Mouse (Mus musculus): ENCODE measurements around the gene Lrrc38.
"Not testable (repeated sequence)": the region's sequence is repeated elsewhere in the genome, so short reads cannot be mapped to it uniquely, and the experiment has no call there.

Lrrc38 gene

DNA sequence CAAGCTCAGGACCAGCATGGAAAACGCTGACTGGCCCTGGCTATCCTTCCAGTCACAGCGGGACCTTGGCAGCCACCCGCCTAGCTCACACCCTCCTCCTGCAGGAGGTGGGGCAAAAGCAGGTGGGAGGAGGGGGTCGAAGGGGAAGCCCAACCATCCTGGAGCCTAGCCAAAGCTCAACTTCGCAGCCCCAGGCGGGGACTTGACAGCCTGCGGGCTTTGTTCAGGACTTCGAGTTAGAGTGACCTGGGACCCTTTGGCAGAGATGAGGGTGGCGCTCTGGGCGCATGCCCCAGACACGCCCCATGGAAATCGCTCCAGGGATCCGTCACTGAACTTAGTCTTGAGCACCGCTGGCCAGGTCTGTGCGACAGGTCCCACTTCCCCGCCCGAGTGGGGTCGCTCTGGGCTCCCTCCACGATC, at the start of gene Lrrc38:
Gene Lrrc38 (plus strand): TSS at position 274 of the 423 bp plus-strand sequence.
- no peak for DNase-seq (ENCODE audit: low spot score)

DNA sequence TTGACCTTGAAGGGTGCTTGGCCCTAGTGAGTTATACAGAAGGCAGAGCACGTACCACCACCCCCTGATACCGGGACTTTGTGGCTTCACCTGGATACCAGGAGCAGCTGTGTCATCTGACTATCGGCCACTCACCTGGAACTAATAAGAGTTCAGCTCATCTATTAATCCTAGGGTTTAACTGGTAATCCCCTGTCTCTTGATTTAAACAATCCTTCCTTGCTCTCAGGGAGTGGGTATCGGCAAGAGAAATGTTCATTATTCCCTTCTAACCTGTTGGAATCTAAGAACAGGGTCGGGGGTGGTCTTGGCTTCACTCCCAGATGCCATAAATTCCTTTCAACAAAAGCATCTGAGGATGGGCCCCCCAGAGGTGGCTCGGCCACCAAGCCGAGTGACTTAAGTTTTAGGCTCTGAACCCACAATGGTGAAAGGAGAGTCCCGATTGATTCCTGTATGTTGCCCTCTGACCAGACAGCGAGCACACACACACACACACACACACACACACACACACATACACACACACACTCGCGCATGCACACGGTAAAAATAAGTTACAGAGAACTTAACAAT, 49.4 kb upstream of the Lrrc38 start:
- DNase-seq (ENCODE audit: low spot score) = no peak

DNA sequence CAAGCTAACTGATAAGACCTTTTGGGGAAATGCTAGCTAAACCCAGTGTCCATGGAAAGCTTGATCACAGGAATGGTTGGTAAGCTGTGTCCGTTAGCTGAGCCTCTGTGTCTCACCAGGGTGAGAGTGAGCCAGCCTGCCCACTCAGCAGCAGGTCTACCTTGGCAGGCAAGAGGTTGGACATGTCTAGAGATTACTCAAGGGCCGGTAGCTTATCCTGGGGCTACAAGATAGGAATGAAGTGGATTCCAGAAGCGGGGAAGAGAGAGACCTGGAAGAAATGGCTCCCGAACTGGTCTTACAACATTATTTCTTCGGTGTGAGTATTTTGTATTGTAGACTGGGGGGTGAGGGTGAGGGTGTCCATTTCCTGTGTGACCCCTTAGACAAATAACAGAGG, 48.5 kb upstream of the Lrrc38 start:
- no peak for DNase-seq (ENCODE audit: low spot score)

DNA sequence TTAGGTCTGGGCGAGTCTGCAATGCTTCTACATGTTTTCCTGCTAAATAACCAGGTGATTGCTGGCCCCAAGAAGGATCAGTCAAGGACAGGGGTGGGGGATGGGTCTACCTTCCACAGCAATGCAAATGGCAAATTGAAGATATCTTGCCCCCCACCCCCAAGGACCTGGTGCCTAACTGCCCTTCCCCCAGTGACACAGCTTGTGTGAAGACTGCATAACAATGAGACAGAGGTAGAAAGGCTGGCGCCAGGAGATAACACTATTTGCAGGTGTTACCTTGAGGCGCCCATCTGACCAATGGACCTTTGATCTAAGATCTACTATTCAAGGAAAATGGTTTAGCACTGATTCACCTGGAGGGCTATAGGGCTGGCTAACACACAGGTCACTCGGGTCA, 47.7 kb upstream of the Lrrc38 start:
- DNase-seq (ENCODE audit: low spot score) = no peak

DNA sequence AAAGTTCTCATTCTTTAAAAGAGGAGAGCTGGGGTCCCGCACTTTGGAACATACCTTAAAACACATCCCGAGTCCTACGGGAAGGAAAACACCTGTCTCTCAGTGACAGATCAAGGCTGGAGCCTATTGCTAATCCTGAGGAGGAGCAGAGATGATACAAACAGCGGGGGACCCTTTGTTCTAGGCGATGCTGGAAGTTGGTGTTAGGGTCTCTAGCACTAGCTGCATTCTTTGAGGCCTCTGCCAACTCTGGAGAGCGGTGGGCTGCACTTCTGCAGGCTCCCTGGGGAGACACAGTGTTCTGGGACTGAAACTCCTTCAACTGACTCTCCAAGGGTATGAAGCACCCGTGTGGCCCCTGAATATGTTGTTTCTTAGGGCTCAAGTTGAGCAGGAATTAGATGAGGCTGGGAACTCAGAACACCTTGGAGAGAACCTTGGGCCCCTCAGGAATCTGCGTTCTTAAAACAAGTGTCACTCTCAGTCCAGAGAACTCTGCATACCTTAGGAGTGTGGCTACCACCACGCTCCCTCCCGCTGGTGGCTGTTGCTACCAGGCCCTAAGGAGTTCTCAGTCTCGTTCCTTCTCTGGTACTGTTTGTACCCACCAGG, 47.2 kb upstream of the Lrrc38 start:
- DNase-seq (ENCODE audit: low spot score) = no peak

DNA sequence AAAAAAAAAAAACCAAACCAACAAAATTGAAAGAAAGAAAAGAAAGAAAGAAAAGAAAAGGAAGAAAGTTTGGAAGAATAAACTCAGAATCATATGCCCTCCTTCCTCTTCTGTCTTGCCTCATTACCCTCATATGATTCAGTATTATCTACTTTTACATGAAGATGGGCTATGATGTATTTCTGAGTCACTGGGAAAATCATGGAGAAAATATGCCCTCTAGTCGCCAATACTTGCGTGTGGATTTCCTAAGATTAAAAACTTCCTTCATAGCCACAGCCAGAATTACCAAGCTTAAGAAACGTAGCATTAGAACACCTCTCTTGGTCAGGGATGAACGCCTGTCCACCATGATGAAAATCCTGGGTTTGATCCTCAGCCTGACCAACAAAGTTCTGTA, 44.5 kb upstream of the Lrrc38 start:
- DNase-seq (ENCODE audit: low spot score) = no peak

DNA sequence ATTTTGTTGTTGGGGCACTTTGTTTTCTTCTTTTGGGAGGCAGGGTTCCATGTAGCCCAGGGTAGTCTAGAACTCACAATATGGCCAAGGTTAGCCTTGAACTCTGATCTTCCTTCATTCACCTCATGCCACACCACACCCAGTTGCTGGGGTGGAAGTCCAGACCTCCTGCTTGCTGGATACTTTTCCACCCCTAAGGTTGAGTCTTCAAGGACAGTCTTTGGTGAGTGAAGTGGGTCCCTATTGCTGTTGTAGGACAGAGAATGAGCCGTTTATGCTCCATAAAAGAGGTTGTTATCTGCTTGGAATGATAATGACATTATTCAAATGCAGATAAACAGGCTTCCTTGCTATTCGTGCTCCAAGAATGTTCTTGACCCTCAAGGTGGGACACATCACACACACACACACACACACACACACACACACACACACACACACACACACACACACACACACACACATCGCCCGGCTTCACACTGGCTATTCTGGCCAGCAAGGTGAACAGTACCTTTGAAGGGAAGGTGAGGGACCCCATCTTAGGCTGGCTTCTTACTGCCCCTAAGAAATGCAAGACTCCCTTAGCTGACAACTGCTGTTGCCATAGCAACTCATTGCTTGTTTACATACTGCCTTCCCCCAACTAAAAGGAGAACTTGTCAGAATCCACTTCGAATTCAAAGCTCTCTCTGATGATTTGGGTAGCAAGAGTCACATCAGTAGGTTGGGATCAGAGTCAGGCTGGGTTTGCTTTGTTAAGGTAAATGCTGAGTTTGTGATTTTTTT, 43.4 kb upstream of the Lrrc38 start:
- no peak for DNase-seq (ENCODE audit: low spot score)

DNA sequence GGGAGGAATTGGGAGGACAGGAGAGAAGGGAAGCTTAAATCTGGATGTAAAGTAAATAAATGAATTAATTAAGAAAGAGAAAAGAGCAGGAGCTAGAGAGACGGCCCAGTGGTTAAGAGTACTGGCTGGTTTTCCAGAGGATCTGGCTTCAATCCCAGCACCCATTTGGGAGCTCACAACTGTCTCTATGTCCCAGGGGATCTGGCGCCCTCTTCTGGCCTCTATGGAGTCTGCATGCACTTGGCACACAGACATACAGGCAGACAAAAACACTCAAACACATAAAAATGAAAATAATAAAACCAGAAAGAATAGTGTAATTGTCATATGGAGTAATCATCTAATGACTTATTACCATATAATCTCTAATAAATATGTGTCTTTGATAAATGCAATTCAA, 38.2 kb upstream of the Lrrc38 start:
- no peak for DNase-seq (ENCODE audit: low spot score)

DNA sequence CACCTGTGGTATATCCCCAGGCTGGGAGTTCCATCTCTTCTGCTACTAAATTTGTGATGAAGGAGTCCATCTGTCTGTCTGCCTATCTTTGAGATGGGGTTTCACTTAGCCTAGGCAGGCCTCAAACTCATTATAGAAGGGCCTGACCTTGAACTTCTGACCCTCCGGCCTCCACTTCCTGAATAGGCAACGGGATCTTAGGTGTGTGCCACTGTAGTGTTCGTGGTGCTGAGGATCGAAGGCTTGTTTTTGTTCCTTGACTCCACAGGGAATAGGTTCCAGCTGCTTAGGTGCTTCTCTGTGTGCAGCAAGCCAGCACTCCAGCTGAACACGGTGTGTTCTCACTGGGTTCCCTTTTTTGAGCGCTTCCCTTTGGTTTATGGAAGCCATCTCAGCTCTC, 36.3 kb upstream of the Lrrc38 start:
- no peak for DNase-seq (ENCODE audit: low spot score)

DNA sequence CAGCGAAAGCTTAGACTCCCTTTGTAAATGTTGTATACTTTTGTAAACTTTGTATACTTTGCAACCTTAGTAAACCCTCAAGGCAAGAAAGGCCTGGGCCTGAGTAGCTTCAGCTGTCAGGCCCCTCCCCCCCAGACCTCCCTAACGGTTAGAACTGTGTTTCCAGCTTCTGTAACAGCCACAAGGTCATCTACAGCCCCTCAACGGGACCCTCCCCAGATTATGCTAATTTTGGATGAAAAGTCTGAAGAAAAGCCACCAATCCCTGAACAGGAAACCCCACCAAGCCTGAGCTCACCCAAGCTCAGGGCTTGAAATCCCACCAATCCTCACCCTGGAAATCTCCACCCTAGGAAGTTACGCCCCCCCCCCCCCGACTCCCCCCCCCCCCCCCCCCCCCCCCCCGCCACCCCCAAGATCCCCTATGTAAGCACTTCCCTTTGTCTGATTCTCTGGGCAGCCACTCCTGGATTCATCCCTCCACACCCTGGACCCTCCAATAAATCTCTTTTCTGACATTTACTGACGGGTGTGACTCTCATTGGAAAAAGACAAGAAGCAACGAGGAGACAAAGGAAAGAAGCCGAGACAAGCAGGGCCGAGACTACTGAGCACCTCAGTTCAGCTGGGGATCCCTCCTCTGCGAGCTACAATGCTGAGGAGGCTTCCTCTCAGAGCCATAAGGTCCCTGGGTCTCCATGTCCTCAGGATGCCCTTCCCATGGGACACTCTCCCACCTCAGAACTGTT, 25.2 kb upstream of the Lrrc38 start:
- DNase-seq (ENCODE audit: low spot score) = no peak

DNA sequence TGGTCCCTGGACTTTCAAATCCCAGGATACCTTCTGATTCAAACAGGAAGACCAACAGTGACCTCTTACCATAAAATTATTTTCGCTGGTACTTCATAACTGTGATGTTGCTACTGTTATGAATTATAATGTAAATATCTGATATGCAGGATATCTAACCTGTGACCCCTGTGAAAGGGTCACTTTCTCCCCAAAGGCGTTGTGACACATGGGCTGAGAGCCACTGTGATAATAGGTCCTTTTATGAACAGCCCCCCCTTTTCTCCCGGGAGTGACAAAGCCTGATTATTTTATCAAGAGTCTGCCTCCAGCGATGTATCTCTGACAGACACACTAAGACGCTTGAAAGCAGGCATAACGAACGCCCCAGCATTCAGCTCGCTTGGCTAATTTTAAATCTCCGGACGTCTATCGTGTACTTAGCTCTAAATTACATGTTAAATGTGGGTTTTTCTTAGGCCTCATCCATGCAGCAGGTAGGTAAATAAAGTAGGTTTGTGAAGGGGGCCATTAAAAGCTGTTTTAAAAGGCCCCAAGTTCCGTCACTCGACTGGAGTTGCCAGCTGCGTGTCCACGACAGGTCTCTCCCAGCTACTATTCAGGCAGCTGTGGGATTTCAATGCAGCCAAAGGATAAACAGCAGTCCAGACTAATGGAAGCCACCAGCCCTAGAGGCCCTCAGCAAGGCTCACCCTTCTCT, 24.5 kb upstream of the Lrrc38 start:
- no peak for DNase-seq (ENCODE audit: low spot score)

DNA sequence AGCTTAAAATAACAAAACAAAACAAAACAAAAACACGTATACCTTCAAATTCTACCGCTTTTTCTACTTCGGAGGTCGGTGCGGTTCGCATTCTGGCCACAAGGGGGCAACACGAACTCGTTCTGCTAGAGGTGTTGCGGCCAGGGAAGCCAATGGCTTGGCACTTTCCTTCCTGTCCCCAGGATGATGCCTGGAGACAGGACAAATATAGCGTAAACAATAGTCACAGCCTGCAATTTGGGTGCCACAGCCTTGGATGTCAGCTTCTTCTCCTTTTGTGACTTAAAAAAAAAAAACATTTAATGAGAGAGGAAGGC, 24.0 kb upstream of the Lrrc38 start:
- DNase-seq (ENCODE audit: low spot score) = peak; percentile 37

DNA sequence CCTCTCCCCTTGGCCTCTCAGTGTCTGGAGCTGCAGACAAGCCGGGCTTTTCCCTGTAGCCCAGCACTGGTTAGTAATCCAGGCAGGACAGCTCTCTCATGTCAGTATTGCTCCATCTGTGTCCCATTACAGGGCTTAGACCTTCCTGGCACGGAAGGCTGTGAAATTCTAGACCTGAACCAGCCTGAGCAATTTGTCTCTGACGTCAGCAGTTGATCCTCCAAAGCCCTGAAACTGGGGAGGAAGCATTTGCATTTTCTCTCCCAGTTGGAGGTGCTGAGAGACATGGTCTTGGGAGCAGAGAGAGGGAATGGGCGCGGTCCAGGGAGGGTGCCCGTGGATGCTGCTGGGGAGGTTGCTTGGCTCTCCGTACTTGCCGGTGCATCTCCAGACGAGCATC, 19.0 kb upstream of the Lrrc38 start:
- no peak for DNase-seq (ENCODE audit: low spot score)

DNA sequence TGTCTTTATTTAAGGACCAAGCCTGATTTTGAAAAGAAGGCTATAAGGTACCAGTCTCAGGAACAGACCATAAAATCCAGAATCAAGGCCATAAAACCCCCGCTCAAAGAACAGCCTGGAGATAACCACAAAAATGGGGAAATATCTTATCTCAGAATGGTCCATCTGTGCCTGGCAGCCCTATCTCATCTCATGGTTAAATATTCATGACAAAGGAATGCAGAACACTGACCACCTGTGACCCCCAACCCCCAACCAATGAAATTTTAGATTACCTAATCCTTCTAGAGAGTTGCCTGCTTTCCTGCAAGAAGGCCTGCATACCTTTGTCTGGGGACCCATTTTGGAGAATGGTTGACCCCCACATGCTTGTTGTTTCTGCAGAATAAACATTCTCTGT, 17.8 kb upstream of the Lrrc38 start:
- DNase-seq (ENCODE audit: low spot score) = no peak

DNA sequence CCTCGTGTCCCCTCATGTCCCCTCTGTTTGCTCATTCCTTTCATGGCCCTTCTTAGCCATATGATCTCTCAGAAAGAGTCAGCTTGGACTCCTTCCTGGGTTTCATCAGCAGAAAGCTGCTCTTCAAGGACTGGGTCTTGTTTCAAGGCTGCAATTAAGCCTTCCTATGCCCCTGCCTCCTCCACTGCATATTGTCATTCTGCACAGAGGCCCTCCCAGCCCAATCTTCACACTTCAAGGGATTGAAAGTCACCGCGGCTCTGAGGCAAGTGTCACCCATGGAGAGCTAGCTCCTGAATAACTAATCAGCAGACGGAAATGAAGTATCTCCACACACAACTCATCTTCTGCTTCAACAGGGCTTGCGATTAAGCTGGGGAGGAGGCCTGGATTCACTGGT, 15.4 kb upstream of the Lrrc38 start:
- no peak for DNase-seq (ENCODE audit: low spot score)

DNA sequence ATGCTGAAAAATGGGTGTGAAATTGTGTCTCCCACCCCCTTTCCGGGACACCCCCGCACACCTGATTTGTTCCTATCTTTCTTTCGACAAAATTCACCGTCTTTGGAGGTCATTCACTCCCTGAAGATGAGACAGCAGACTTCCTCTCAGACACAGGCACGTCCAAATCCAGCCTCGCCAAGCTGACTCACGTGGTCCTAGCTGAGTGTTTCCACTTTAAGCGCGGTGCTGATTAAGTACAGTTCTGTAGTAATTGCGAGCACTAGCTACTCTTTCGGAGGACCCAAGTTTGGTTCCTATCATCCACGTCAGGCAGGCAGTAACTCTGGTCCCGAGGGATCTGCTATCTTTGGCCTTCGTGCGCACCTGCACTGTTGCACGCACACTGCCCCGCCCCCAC, 14.6 kb upstream of the Lrrc38 start:
- DNase-seq (ENCODE audit: low spot score) = no peak

DNA sequence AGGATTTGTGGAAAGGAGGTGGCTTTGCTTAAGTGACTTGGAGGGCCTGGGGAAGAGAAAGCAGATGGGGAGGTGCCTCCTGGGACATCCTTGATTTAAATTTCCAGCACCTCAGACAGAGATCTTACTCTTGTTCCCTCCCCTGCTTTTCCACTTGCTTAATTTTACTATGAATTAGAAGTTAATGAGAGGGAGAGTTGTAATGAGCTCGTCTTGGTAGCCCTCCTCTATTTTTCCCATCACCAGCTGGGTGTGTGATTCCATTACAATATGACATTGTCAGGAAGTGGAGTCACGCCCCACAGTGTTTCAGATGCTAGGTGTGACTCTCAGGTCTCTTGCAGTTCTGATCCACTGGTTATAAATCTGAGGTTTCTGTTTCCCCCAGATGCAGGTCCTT, 13.5 kb upstream of the Lrrc38 start:
- no peak for DNase-seq (ENCODE audit: low spot score)

DNA sequence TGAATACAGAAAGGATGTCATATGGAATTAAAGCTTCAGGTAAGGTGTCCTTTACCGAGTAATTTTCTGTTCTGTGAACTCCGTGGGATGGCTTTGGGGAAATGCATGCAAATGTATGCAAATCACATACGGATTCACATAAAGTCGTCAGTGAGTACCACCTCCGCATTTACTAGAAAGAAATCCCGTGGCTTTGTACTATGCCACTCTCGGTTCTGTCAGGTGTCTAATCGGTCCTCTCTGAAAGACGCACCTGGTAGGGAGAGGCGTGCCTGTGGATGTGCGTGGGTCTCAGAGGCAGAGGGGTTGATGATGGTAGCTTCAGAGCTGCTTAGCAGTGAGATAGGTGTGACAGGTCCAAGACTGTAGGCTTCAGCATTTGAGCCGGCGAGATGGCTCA, 9.7 kb upstream of the Lrrc38 start:
- DNase-seq (ENCODE audit: low spot score) = no peak

DNA sequence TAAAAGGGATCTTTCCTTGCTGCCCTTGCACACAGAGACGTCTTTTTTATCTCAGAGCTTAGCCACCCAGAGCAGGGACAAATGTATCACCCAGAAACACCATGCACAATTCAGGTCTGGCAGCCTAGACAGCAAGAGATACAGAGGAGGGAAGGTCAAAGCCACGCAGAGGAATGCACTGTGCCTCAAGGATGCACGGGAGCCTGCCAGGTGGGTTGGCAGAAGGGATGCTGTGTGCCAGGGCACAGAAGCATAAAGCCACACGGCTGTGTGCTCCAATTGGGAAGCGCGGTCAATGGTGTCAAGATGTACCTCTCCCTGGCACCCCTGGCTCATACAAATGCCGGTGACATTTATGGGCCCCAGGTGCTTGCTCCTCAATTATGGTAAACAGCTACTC, 8.1 kb upstream of the Lrrc38 start:
- DNase-seq (ENCODE audit: low spot score) = no peak

DNA sequence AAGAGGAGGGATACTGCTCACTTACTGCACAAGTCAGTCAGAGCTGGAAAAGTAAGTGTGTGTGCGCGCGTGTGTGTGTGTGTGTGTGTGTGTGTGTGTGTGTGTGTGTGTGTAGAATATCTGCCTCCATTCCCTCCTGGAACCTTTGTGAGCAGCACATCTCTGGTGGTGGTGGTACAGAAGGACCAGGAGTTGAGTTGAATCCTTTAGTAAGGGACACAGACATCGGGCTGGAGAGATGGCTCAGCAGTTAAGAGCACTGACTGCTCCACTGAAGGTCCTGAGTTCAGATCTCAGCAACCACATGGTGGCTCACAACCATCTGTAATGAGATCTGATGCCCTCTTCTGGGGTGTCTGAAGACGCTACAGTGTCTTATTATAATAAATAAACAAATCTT, 4.1 kb upstream of the Lrrc38 start:
- DNase-seq (ENCODE audit: low spot score) = not testable (repeated sequence)

DNA sequence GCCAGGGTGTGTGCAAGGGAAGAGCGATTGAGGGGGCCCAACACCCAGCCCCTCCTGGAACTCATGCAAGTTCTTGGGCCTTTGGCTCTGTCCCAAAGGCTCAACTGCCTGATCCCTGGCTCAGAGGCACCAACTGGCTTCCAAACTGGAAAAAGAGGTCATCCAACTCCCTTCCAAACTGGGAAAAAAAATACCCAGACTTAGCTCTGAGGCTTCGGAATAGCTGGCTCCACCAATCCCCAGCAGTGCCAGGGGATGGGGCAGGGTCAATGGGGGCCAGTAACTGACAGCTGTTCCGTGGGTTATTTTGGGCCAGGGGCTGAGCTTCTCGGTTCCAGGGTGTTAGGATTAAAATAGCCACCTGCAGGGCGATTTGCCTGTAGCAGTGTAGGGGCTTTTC, 879 bp upstream of the Lrrc38 start:
- no peak for DNase-seq (ENCODE audit: low spot score)
